Mouse (Mus musculus): ENCODE measurements around the gene Lrrn4cl. TPM values are rescaled to one million over a fixed set of nuclear protein-coding genes. Genes with fewer than 3 reads are reported as not detected.

The Lrrn4cl gene
- 1.6 and 2.4 TPM in 2 replicates for polyA plus RNA-seq (2014; fragmentation: Nextera tagmentation; extraction: Ambion mirVana)

GRCm38 (mm10) chr19:8850402-8850901 is at the start of gene Lrrn4cl:
Gene Lrrn4cl, plus strand, starts transcription at chr19:8850768.
- Histone ChIP-seq H3K4me3 (ENCODE audit: low read depth, low read length) (no peak within 1 kb of the TSS), H3K4me1 (ENCODE audit: control insufficient read depth, insufficient read depth, low read length) (0 out of 2 replicates have a peak, but pooled peaks cover 3% of the 10 kb centered on the region), H3K9ac (ENCODE audit: low read depth, low read length) (peak within 1 kb of the TSS; percentile 37; the same call in 1 of the 2 replicates), H3K27me3 (replicated peaks; ENCODE audit: control insufficient read depth, insufficient read depth, low read length) (no peaks in the 10 kb centered on the region), H3K9me3 (ENCODE audit: control insufficient read depth, low read length) (no peaks in the 10 kb centered on the region), H3K4me2 (ENCODE audit: low read depth, low read length) (peak within 1 kb of the TSS; percentile 28; the same call in 1 of the 2 replicates), H3K36me3 (ENCODE audit: control insufficient read depth, insufficient read depth, low read length) (peaks cover 24% of the 10 kb centered on the region; the same call in 1 of the 2 replicates), H3K27ac (replicated peaks; ENCODE audit: low read depth, low read length) (peak within 1 kb of the TSS; percentile 46)
- WGBS, result 12% methylated on average over 7 of the region's 7 CpGs
- ATAC-seq (ENCODE audit: low read depth) (peak; percentile 73; the same call in 1 of the 2 replicates), DNase-seq (ENCODE audit: low spot score) (peak; percentile 72)

GRCm38 (mm10) chr19:8802130-8802821 is 48.3 kb upstream of the Lrrn4cl start, which contains the start of gene Zbtb3:
Gene Zbtb3, plus strand, starts transcription at chr19:8802555.
- DNase-seq (ENCODE audit: low spot score) (peak; percentile 100), ATAC-seq (ENCODE audit: low read depth) (peak; percentile 98)
- Histone ChIP-seq H3K9me3 (ENCODE audit: control insufficient read depth, low read length) (no peaks in the 10 kb centered on the region), H3K4me1 (ENCODE audit: control insufficient read depth, insufficient read depth, low read length) (peaks cover 10% of the 10 kb centered on the region; the same call in 1 of the 2 replicates), H3K27me3 (replicated peaks; ENCODE audit: control insufficient read depth, insufficient read depth, low read length) (no peaks in the 10 kb centered on the region), H3K27ac (replicated peaks; ENCODE audit: low read depth, low read length) (peak within 1 kb of the TSS; percentile 81), H3K9ac (ENCODE audit: low read depth, low read length) (peak within 1 kb of the TSS; percentile 55), H3K4me2 (ENCODE audit: low read depth, low read length) (peak within 1 kb of the TSS; percentile 59), H3K36me3 (ENCODE audit: control insufficient read depth, insufficient read depth, low read length) (peaks cover 31% of the 10 kb centered on the region), H3K4me3 (ENCODE audit: low read depth, low read length) (peak within 1 kb of the TSS; percentile 52)
- under 1% methylated on average over 30 of the region's 30 CpGs for WGBS

GRCm38 (mm10) chr19:8803204-8803780 is 47.3 kb upstream of the Lrrn4cl start:
- H3K9ac ChIP-seq (ENCODE audit: low read depth, low read length), result 0 out of 2 replicates have a peak overlapping the region, but pooled peaks have one; percentile 31
- H3K36me3 ChIP-seq (ENCODE audit: control insufficient read depth, insufficient read depth, low read length), result peaks cover 39% of the 10 kb centered on the region
- 93% methylated on average over 9 of the region's 9 CpGs for WGBS
- DNase-seq (ENCODE audit: low spot score) (no peak), ATAC-seq (ENCODE audit: low read depth) (no peak)
- H3K4me1 ChIP-seq (ENCODE audit: control insufficient read depth, insufficient read depth, low read length), result 0 out of 2 replicates have a peak, but pooled peaks cover 6% of the 10 kb centered on the region
- H3K4me3 ChIP-seq (ENCODE audit: low read depth, low read length), result peak overlapping the region; percentile 52; the same call in 1 of the 2 replicates
- H3K27ac ChIP-seq (replicated peaks; ENCODE audit: low read depth, low read length), result peak overlapping the region; percentile 81; the same call in 1 of the 2 replicates
- H3K9me3 ChIP-seq (ENCODE audit: control insufficient read depth, low read length), result no peaks in the 10 kb centered on the region
- no peaks in the 10 kb centered on the region for H3K27me3 ChIP-seq (replicated peaks; ENCODE audit: control insufficient read depth, insufficient read depth, low read length)
- H3K4me2 ChIP-seq (ENCODE audit: low read depth, low read length), result peak overlapping the region; percentile 59

- peaks cover 47% of the 10 kb centered on the region for H3K36me3 ChIP-seq (ENCODE audit: control insufficient read depth, insufficient read depth, low read length)
- DNase-seq (ENCODE audit: low spot score), result no peak
- H3K4me3 ChIP-seq (ENCODE audit: low read depth, low read length), result no peak overlapping the region
- ATAC-seq (ENCODE audit: low read depth), result no peak
- H3K27me3 ChIP-seq (replicated peaks; ENCODE audit: control insufficient read depth, insufficient read depth, low read length), result no peaks in the 10 kb centered on the region
- no peak overlapping the region for H3K4me2 ChIP-seq (ENCODE audit: low read depth, low read length)
- no peak overlapping the region for H3K9ac ChIP-seq (ENCODE audit: low read depth, low read length)
- H3K9me3 ChIP-seq (ENCODE audit: control insufficient read depth, low read length), result no peaks in the 10 kb centered on the region
- WGBS, result 92% methylated on average over 11 of the region's 11 CpGs
- no peak overlapping the region for H3K27ac ChIP-seq (replicated peaks; ENCODE audit: low read depth, low read length)
- 0 out of 2 replicates have a peak, but pooled peaks cover 6% of the 10 kb centered on the region for H3K4me1 ChIP-seq (ENCODE audit: control insufficient read depth, insufficient read depth, low read length)
These were observed 46.5 kb upstream of the Lrrn4cl start for GRCm38 (mm10) chr19:8803879-8804660.

GRCm38 (mm10) chr19:8806810-8807209 is 43.8 kb upstream of the Lrrn4cl start:
- Histone ChIP-seq H3K27ac (replicated peaks; ENCODE audit: low read depth, low read length) (no peak overlapping the region), H3K4me2 (ENCODE audit: low read depth, low read length) (no peak overlapping the region), H3K9me3 (ENCODE audit: control insufficient read depth, low read length) (no peaks in the 10 kb centered on the region), H3K4me3 (ENCODE audit: low read depth, low read length) (no peak overlapping the region), H3K27me3 (replicated peaks; ENCODE audit: control insufficient read depth, insufficient read depth, low read length) (no peaks in the 10 kb centered on the region), H3K36me3 (ENCODE audit: control insufficient read depth, insufficient read depth, low read length) (peaks cover 73% of the 10 kb centered on the region), H3K9ac (ENCODE audit: low read depth, low read length) (no peak overlapping the region), H3K4me1 (ENCODE audit: control insufficient read depth, insufficient read depth, low read length) (0 out of 2 replicates have a peak, but pooled peaks cover 3% of the 10 kb centered on the region)
- WGBS, result 97% methylated on average over 5 of the region's 5 CpGs
- DNase-seq (ENCODE audit: low spot score), result no peak
- no peak for ATAC-seq (ENCODE audit: low read depth)

GRCm38 (mm10) chr19:8815812-8816211 is 34.8 kb upstream of the Lrrn4cl start:
- H3K9ac ChIP-seq (ENCODE audit: low read depth, low read length), result no peak overlapping the region
- ATAC-seq (ENCODE audit: low read depth) (no peak), DNase-seq (ENCODE audit: low spot score) (no peak)
- H3K27ac ChIP-seq (replicated peaks; ENCODE audit: low read depth, low read length), result no peak overlapping the region
- H3K27me3 ChIP-seq (replicated peaks; ENCODE audit: control insufficient read depth, insufficient read depth, low read length), result no peaks in the 10 kb centered on the region
- H3K36me3 ChIP-seq (ENCODE audit: control insufficient read depth, insufficient read depth, low read length), result peaks cover 60% of the 10 kb centered on the region
- H3K9me3 ChIP-seq (ENCODE audit: control insufficient read depth, low read length), result no peaks in the 10 kb centered on the region
- peaks cover 14% of the 10 kb centered on the region for H3K4me1 ChIP-seq (ENCODE audit: control insufficient read depth, insufficient read depth, low read length)
- 76% methylated on average over 11 of the region's 11 CpGs for WGBS
- H3K4me2 ChIP-seq (ENCODE audit: low read depth, low read length), result no peak overlapping the region
- H3K4me3 ChIP-seq (ENCODE audit: low read depth, low read length), result no peak overlapping the region

GRCm38 (mm10) chr19:8817001-8817400 is 33.6 kb upstream of the Lrrn4cl start:
- DNase-seq (ENCODE audit: low spot score), result no peak
- ATAC-seq (ENCODE audit: low read depth), result no peak
- H3K4me3 ChIP-seq (ENCODE audit: low read depth, low read length), result peak overlapping the region; percentile 0; the same call in 1 of the 2 replicates
- WGBS, result 72% methylated on average over 3 of the region's 3 CpGs
- H3K9me3 ChIP-seq (ENCODE audit: control insufficient read depth, low read length), result no peaks in the 10 kb centered on the region
- no peak overlapping the region for H3K27ac ChIP-seq (replicated peaks; ENCODE audit: low read depth, low read length)
- no peaks in the 10 kb centered on the region for H3K27me3 ChIP-seq (replicated peaks; ENCODE audit: control insufficient read depth, insufficient read depth, low read length)
- peaks cover 18% of the 10 kb centered on the region for H3K4me1 ChIP-seq (ENCODE audit: control insufficient read depth, insufficient read depth, low read length)
- H3K36me3 ChIP-seq (ENCODE audit: control insufficient read depth, insufficient read depth, low read length), result peaks cover 50% of the 10 kb centered on the region
- peak overlapping the region; percentile 92 for H3K4me2 ChIP-seq (ENCODE audit: low read depth, low read length)
- peak overlapping the region; percentile 15; the same call in 1 of the 2 replicates for H3K9ac ChIP-seq (ENCODE audit: low read depth, low read length)

- Histone ChIP-seq H3K36me3 (ENCODE audit: control insufficient read depth, insufficient read depth, low read length) (peaks cover 44% of the 10 kb centered on the region), H3K4me2 (ENCODE audit: low read depth, low read length) (peak overlapping the region; percentile 92), H3K9me3 (ENCODE audit: control insufficient read depth, low read length) (no peaks in the 10 kb centered on the region), H3K9ac (ENCODE audit: low read depth, low read length) (peak overlapping the region; percentile 96), H3K27ac (replicated peaks; ENCODE audit: low read depth, low read length) (peak overlapping the region; percentile 99), H3K4me3 (ENCODE audit: low read depth, low read length) (peak overlapping the region; percentile 97), H3K27me3 (replicated peaks; ENCODE audit: control insufficient read depth, insufficient read depth, low read length) (no peaks in the 10 kb centered on the region), H3K4me1 (ENCODE audit: control insufficient read depth, insufficient read depth, low read length) (peaks cover 26% of the 10 kb centered on the region)
- DNase-seq (ENCODE audit: low spot score) (no peak), ATAC-seq (ENCODE audit: low read depth) (no peak)
- 21% methylated on average over 14 of the region's 14 CpGs for WGBS
These were observed 32.2 kb upstream of the Lrrn4cl start for GRCm38 (mm10) chr19:8818301-8818798.
